Mouse (Mus musculus) MEL (cell line): Measurements from ENCODE around the gene Timm13.

Experiments
- CTCF ChIP-seq, 3 experiments: IDR thresholded peaks in 2 of 3; conservative IDR thresholded peaks in 1 of 3; 2 replicates each; pipeline ENCODE4 v1.5.1; 2011 to 2012; ENCODE audit warnings: low read length in 3 of 3, low read depth in 2 of 3, mild to moderate bottlenecking in 2 of 3, improper control_type of control experiment in 1 of 3, inconsistent platforms in 1 of 3, mixed read lengths in 1 of 3, moderate library complexity in 1 of 3; ENCODE audit not compliant: control insufficient read depth in 1 of 3, insufficient read depth in 1 of 3, poor library complexity in 1 of 3, severe bottlenecking in 1 of 3
- ELF1 ChIP-seq: IDR thresholded peaks from 2 replicates; pipeline ENCODE4 v1.6.1; 2014; ENCODE audit warnings: low read depth, mild to moderate bottlenecking, inconsistent platforms, low read length, improper control_type of control experiment, moderate library complexity
- MAZ ChIP-seq: IDR thresholded peaks from 2 replicates; pipeline ENCODE4 v1.6.1; 2012; ENCODE audit warnings: low read depth, mild to moderate bottlenecking, inconsistent platforms, low read length, improper control_type of control experiment
- MYC ChIP-seq: IDR thresholded peaks from 2 replicates; pipeline ENCODE4 v1.6.1; 2011; ENCODE audit warnings: low read depth, mild to moderate bottlenecking, low read length, improper control_type of control experiment, moderate library complexity
- POLR2AphosphoS5 ChIP-seq: IDR thresholded peaks from 2 replicates; pipeline ENCODE4 v1.6.1; 2012; ENCODE audit warnings: low read depth, borderline replicate concordance, mild to moderate bottlenecking, inconsistent platforms, low read length, moderate library complexity, mixed read lengths
- RCOR1 ChIP-seq: IDR thresholded peaks from 2 replicates; pipeline ENCODE4 v1.6.1; 2012; ENCODE audit warnings: low read depth, mild to moderate bottlenecking, inconsistent platforms, low read length, improper control_type of control experiment

GRCm38 (mm10) chr10:80929299-80930226 lies 28.8 kb upstream of the Timm13 start, which contains the start of gene Gadd45b:
- TF ChIP-seq CTCF (IDR thresholded peaks at IDR 0.05 in 2 of 3, conservative IDR thresholded peaks at IDR 0.05 in 1 of 3; ENCODE audit: control insufficient read depth in 1 of 3, insufficient read depth in 1 of 3, low read depth in 2 of 3, low read length in 3 of 3, poor library complexity in 1 of 3, severe bottlenecking in 1 of 3) (0 out of 6 replicates have a peak, but pooled peaks of 1 of the 3 experiments have one; percentile 7), POLR2AphosphoS5 (peak; percentile 93; the same call in 1 of the 2 replicates), MYC (peak; percentile 71), RCOR1 (peak; percentile 63), ELF1 (peak; percentile 62; the same call in 1 of the 2 replicates), MAZ (peak; percentile 89; the same call in 1 of the 2 replicates)
